ENCODE assay signal across 8 mouse cellular contexts in genomic region chr5:105415198-105415791, GRCm38 (mm10). TPM values are rescaled to one million over a fixed set of nuclear protein-coding genes. Genes with fewer than 3 reads are reported as not detected.
A peak's percentile ranks its signal among the peaks of the same experiment; 100 is the strongest.
DNase-seq lines count a peak whose midpoint lies in the region; ATAC-seq and TF ChIP-seq lines count a peak whose summit lies in the region.

TSS of gene Lrrc8b (plus strand) at chr5:105415775.

- 0 out of 2 replicates have a peak, but pooled peaks cover 13% of the 10 kb centered on the region for H3K4me1 ChIP-seq in heart, embryonic 12.5 days (replicated peaks)
- no peaks in the 10 kb centered on the region for H3K4me1 ChIP-seq in kidney, postnatal 0 days (replicated peaks; ENCODE audit: insufficient read depth, low read length)
- H3K4me1 ChIP-seq in liver, adult 2 months (ENCODE audit: control insufficient read depth, insufficient read depth, low read length), result no peaks in the 10 kb centered on the region

- TF ChIP-seq POLR2A in liver, adult 2 months (IDR thresholded peaks at IDR 0.05; ENCODE audit: extremely low read depth, insufficient read depth, low read length), result no peak

- DNase-seq in CD4-positive helper T cell, adult 2 months (ENCODE audit: low read depth, low spot score), result peak; percentile 91
- DNase-seq in brain, embryonic 18.5 days (ENCODE audit: low read depth, low spot score), result peak; percentile 70
- peak; percentile 87 for DNase-seq in kidney, postnatal 0 days (ENCODE audit: low spot score)
- DNase-seq in liver, adult 2 months (ENCODE audit: extremely low read depth, low read depth, low spot score), result peak; percentile 19
- DNase-seq in spleen, postnatal 36 days (ENCODE audit: low spot score in 2 of 2), result peak; percentile 75 to 76

- H3K4me2 ChIP-seq in heart, embryonic 12.5 days, result peak within 1 kb of the TSS; percentile 97
- peak within 1 kb of the TSS; percentile 94 for H3K4me2 ChIP-seq in kidney, postnatal 0 days (ENCODE audit: low read length)

- peak within 1 kb of the TSS; percentile 73 for H3K4me3 ChIP-seq in heart, embryonic 12.5 days
- H3K4me3 ChIP-seq in kidney, postnatal 0 days (replicated peaks; ENCODE audit: low read depth, low read length), result peak within 1 kb of the TSS; percentile 74
- H3K4me3 ChIP-seq in liver, adult 2 months (ENCODE audit: insufficient read depth, low read depth, low read length), result peak within 1 kb of the TSS; percentile 75

- H3K9me3 ChIP-seq in heart, embryonic 12.5 days (replicated peaks), result no peaks in the 10 kb centered on the region
- H3K9me3 ChIP-seq in kidney, postnatal 0 days (replicated peaks; ENCODE audit: low read length), result no peaks in the 10 kb centered on the region

- ATAC-seq in erythroid progenitor cell, adult 5-6 weeks (replicated peaks; ENCODE audit: low FRiP score, poor library complexity, severe bottlenecking), result peak; percentile 84
- peak; percentile 97 for ATAC-seq in heart, embryonic 12.5 days (ENCODE audit: insufficient number of reproducible peaks, low FRiP score)
- peak; percentile 97 for ATAC-seq in kidney, postnatal 0 days (replicated peaks; ENCODE audit: low FRiP score, low read depth)
- peak; percentile 74 for ATAC-seq in monocyte, adult 5-6 weeks (replicated peaks; ENCODE audit: insufficient number of reproducible peaks, low FRiP score, low TSS enrichment, poor library complexity, severe bottlenecking)

- TF ChIP-seq CTCF in kidney, postnatal 0 days (IDR thresholded peaks at IDR 0.05; ENCODE audit: low read depth), result no peak; the same call in 1 of the 2 replicates
- no peak for TF ChIP-seq CTCF in liver, adult 2 months (IDR thresholded peaks at IDR 0.05; ENCODE audit: low read depth, low read length)

- no peaks in the 10 kb centered on the region for H3K27me3 ChIP-seq in heart, embryonic 12.5 days (replicated peaks)
- H3K27me3 ChIP-seq in kidney, postnatal 0 days (ENCODE audit: insufficient read depth, low read length), result no peaks in the 10 kb centered on the region
- no peaks in the 10 kb centered on the region for H3K27me3 ChIP-seq in liver, adult 2 months (ENCODE audit: control insufficient read depth, insufficient read depth, low read length)

- H3K9ac ChIP-seq in heart, embryonic 12.5 days, result peak within 1 kb of the TSS; percentile 88
- peak within 1 kb of the TSS; percentile 91 for H3K9ac ChIP-seq in kidney, postnatal 0 days (ENCODE audit: low read depth, low read length)
- peak within 1 kb of the TSS; percentile 80 for H3K9ac ChIP-seq in liver, adult 2 months (ENCODE audit: low read depth, low read length)

- peak within 1 kb of the TSS; percentile 81 for H3K27ac ChIP-seq in heart, embryonic 12.5 days (ENCODE audit: poor library complexity, severe bottlenecking)
- peak within 1 kb of the TSS; percentile 79 for H3K27ac ChIP-seq in kidney, postnatal 0 days
- no peak within 1 kb of the TSS for H3K27ac ChIP-seq in liver, adult 2 months (replicated peaks; ENCODE audit: insufficient read depth, low read depth, low read length)

- no peaks in the 10 kb centered on the region for H3K36me3 ChIP-seq in heart, embryonic 12.5 days
- H3K36me3 ChIP-seq in kidney, postnatal 0 days (ENCODE audit: insufficient read depth, low read length), result no peaks in the 10 kb centered on the region
- no peaks in the 10 kb centered on the region for H3K36me3 ChIP-seq in liver, adult 2 months (ENCODE audit: control insufficient read depth, insufficient read depth, low read length)

- no peaks in the 10 kb centered on the region for H3K79me2 ChIP-seq in liver, adult 2 months (ENCODE audit: control insufficient read depth, insufficient read depth, low read length)

- WGBS in heart, embryonic 12.5 days, result 3% methylated on average over 63 of the region's 63 CpGs
- 0% methylated on average over 46 of the region's 63 CpGs for WGBS in kidney, postnatal 0 days
- 2% methylated on average over 63 of the region's 63 CpGs for WGBS in liver, adult 2 months

RNA-seq across cellular contexts. Expression of gene Lrrc8b, which starts in this region (rescaled TPM):
- total RNA-seq in erythroid progenitor cell, adult 5-6 weeks (2015; ENCODE audit: low replicate concordance), result 6.5 and 6.7 TPM in 2 replicates
- total RNA-seq in erythroid progenitor cell, adult 5-6 weeks (2017; ENCODE audit: low replicate concordance), result 2.6 and 5.0 TPM in 2 replicates
- 6.1 and 6.5 TPM in 2 replicates for polyA plus RNA-seq in heart, embryonic 12.5 days (2016; fragmentation: Nextera tagmentation; extraction: Ambion mirVana)
- 7.0 and 7.2 TPM in 2 replicates for polyA plus RNA-seq in kidney, postnatal 0 days (2015; fragmentation: Nextera tagmentation; extraction: Ambion mirVana)
- 0.60 and 0.65 TPM in 2 replicates for total RNA-seq in liver, adult 2 months (2014; rRNA removed)
- polyA plus RNA-seq in liver, adult 2 months (2012; rRNA removed), result 0.36 and 0.42 TPM in 2 replicates
- 10.6 to 17.3 TPM (median 16.5 TPM) in 3 replicates for total RNA-seq in monocyte, adult 5-6 weeks (2017)

Comparison
In these comparisons a context has a peak if more than half of its experiments do, and no peak if none do; other contexts are left out.
1. Peak in DNase-seq, H3K4me3 ChIP-seq and H3K9ac ChIP-seq in liver, adult 2 months; RNA of the gene not detected or under 1 TPM.
2. DNase-seq: peak in every context shown above with its lines; median percentile 91 in CD4-positive helper T cell, adult 2 months; 87 in kidney, postnatal 0 days; 76 in spleen, postnatal 36 days; 70 in brain, embryonic 18.5 days; 19 in liver, adult 2 months.